In genomic region chr2:155279163-155279562, GRCm38 (mm10) we compare ENCODE assay signal across 17 mouse cellular contexts. TPM values are rescaled to one million over a fixed set of nuclear protein-coding genes. Genes with fewer than 3 reads are reported as not detected.
DNase-seq lines count a peak whose midpoint lies in the region; TF ChIP-seq lines count a peak whose summit lies in the region.
"Had no signal": no experiment of that assay in that cellular context is flagged by ENCODE, and none has a peak within 500 bp of the region (broad histone marks: within the 10 kb centered on the region; RNA-seq: fewer than 3 reads in every experiment).

No protein-coding gene starts in this region.

- intact Hi-C loops in left cerebral cortex, postnatal 10 days (cut with DNase I): loop anchor here (5.0 kb wide), 1 partner anchor 103 kb away; the partner anchor contains the start of gene Trp53inp2

- H3K27ac ChIP-seq in cortical plate, adult 2 months (ENCODE audit: insufficient read depth, low read length): no peak overlapping the region
- H3K27ac ChIP-seq: embryonic facial prominence, embryonic 15.5 days; forebrain, embryonic 10.5 days; heart, embryonic 13.5 days; hindbrain, embryonic 10.5 days; hindbrain, embryonic 14.5 days; intestine, embryonic 15.5 days had no signal

- H3K4me3 ChIP-seq in cortical plate, adult 2 months (ENCODE audit: insufficient read depth, low read length): no peak overlapping the region
- H3K4me3 ChIP-seq: embryonic facial prominence, embryonic 15.5 days; erythroblast, embryonic 14.5 days; forebrain, embryonic 10.5 days; heart, embryonic 13.5 days; hindbrain, embryonic 10.5 days; intestine, embryonic 15.5 days had no signal

- no peak for TF ChIP-seq CTCF in cortical plate, adult 2 months (IDR thresholded peaks at IDR 0.05; ENCODE audit: extremely low read depth, insufficient read depth, low read length)

- peak; percentile 39 for DNase-seq in cerebellum, adult 9-10 months
- DNase-seq in cerebellum, adult 11 months: no peak
- DNase-seq in heart, adult 11 months: peak; percentile 88
- DNase-seq in heart, postnatal 4 days: no peak
- DNase-seq in left cerebral cortex, postnatal 10 days (ENCODE audit: extremely low spot score in 1 of 2, low spot score in 2 of 2): no peak
- DNase-seq: adrenal gland, postnatal 10 days; embryo, embryonic 11 days; heart, postnatal 10 days; kidney, adult 18-20 months had no signal

- 0 out of 2 replicates have a peak, but pooled peaks have one; percentile 6 for TF ChIP-seq POLR2A in cortical plate, adult 2 months (IDR thresholded peaks at IDR 0.05; ENCODE audit: extremely low read depth, insufficient read depth, low read length)

- peaks cover 2% of the 10 kb centered on the region; the same call in 1 of the 2 replicates for H3K4me1 ChIP-seq in cortical plate, adult 2 months (ENCODE audit: control insufficient read depth, insufficient read depth, low read length)

RNA-seq across cellular contexts. Expression of gene Map1lc3a, which starts 3.1 kb away (rescaled TPM):
- total RNA-seq in heart, postnatal 4 days (2021): 100 to 1,000 TPM; 410 to 462 TPM
- 419 and 446 TPM in 2 replicates for polyA plus RNA-seq in cortical plate, adult 2 months (2012; rRNA removed)
- 100 to 1,000 TPM; 479 to 493 TPM for total RNA-seq in left cerebral cortex, postnatal 10 days (2021)

RNA-seq across cellular contexts. Expression of gene Dynlrb1, which starts 42.8 kb away (rescaled TPM):
- total RNA-seq in heart, postnatal 4 days (2021): 100 to 1,000 TPM; 211 to 218 TPM
- polyA plus RNA-seq in cortical plate, adult 2 months (2012; rRNA removed): 788 and 867 TPM in 2 replicates
- 100 to 1,000 TPM; 372 to 373 TPM for total RNA-seq in left cerebral cortex, postnatal 10 days (2021)

Comparison
In these comparisons a context has a peak if more than half of its experiments do, and no peak if none do; other contexts are left out.
1. DNase-seq: peak in cerebellum, adult 9-10 months (single experiment) and heart, adult 11 months (single experiment); none in cerebellum, adult 11 months (single experiment), heart, postnatal 4 days (single experiment) and left cerebral cortex, postnatal 10 days (0 of 2).